Mouse (Mus musculus): Measurements from ENCODE around the gene Cacna1s. TPM values are rescaled to one million over a fixed set of nuclear protein-coding genes. Genes with fewer than 3 reads are reported as not detected.

Gene Cacna1s
- polyA plus RNA-seq, 1 experiment from 2014 or later, result 0.45 TPM

GRCm38 (mm10) chr1:136151371-136151770, 98.8 kb downstream of the Cacna1s start:
- Histone ChIP-seq H3K36me3 (ENCODE audit: control insufficient read depth, insufficient read depth, low read length) (peaks cover 20% of the 10 kb centered on the region), H3K9me3 (ENCODE audit: control insufficient read depth, low read length) (no peaks in the 10 kb centered on the region), H3K4me1 (ENCODE audit: control insufficient read depth in 2 of 2, insufficient read depth in 2 of 2, low read length in 2 of 2) (no peaks in the 10 kb centered on the region; a peak in 1 of 4 replicates), H3K4me2 (ENCODE audit: low read length) (no peak overlapping the region), H3K27me3 (ENCODE audit: control insufficient read depth, insufficient read depth, low read length) (no peaks in the 10 kb centered on the region), H3K9ac (ENCODE audit: low read length) (no peak overlapping the region), H3K4me3 (ENCODE audit: control insufficient read depth in 1 of 2, insufficient read depth in 1 of 2, low read depth in 1 of 2, low read length in 2 of 2) (no peak overlapping the region), H3K27ac (replicated peaks in 1 of 2; ENCODE audit: control insufficient read depth in 1 of 2, insufficient read depth in 1 of 2, low read depth in 2 of 2, low read length in 2 of 2) (no peak overlapping the region)
- no peak for ATAC-seq (ENCODE audit: insufficient number of reproducible peaks, insufficient read depth, low FRiP score, low read depth)
- WGBS, result 83% methylated on average over 8 of the region's 8 CpGs

DNA sequence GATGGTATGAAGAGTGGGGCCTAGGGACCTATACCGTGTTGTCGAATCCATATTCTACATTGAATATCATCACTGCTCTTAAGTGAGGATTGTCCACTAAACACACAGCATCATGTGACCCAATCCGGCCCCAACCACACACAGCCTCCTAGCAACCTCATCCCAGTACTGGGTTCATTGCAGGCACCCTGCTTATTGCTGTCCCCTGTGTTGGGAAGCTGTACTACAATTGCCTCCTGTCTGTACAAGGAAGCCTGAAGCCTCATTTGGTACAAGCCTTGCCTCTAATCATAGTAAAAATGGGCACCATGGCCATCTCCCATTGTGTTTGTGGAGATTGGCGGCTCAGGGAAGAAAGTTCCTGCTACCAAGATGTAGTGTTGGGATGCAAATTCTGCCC, 103.8 kb downstream of the Cacna1s start:
- peaks cover 10% of the 10 kb centered on the region; the same call in 1 of the 2 replicates for H3K36me3 ChIP-seq (ENCODE audit: control insufficient read depth, insufficient read depth, low read length)
- no peak overlapping the region for H3K27ac ChIP-seq (replicated peaks in 1 of 2; ENCODE audit: control insufficient read depth in 1 of 2, insufficient read depth in 1 of 2, low read depth in 2 of 2, low read length in 2 of 2)
- no peaks in the 10 kb centered on the region for H3K9me3 ChIP-seq (ENCODE audit: control insufficient read depth, low read length)
- no peaks in the 10 kb centered on the region; a peak in 1 of 4 replicates for H3K4me1 ChIP-seq (ENCODE audit: control insufficient read depth in 2 of 2, insufficient read depth in 2 of 2, low read length in 2 of 2)
- no peak overlapping the region for H3K4me3 ChIP-seq (ENCODE audit: control insufficient read depth in 1 of 2, insufficient read depth in 1 of 2, low read depth in 1 of 2, low read length in 2 of 2)
- no peak for ATAC-seq (ENCODE audit: insufficient number of reproducible peaks, insufficient read depth, low FRiP score, low read depth)
- H3K9ac ChIP-seq (ENCODE audit: low read length), result no peak overlapping the region
- no peak overlapping the region for H3K4me2 ChIP-seq (ENCODE audit: low read length)
- 96% methylated on average over 4 of the region's 4 CpGs for WGBS
- no peaks in the 10 kb centered on the region for H3K27me3 ChIP-seq (ENCODE audit: control insufficient read depth, insufficient read depth, low read length)

DNA sequence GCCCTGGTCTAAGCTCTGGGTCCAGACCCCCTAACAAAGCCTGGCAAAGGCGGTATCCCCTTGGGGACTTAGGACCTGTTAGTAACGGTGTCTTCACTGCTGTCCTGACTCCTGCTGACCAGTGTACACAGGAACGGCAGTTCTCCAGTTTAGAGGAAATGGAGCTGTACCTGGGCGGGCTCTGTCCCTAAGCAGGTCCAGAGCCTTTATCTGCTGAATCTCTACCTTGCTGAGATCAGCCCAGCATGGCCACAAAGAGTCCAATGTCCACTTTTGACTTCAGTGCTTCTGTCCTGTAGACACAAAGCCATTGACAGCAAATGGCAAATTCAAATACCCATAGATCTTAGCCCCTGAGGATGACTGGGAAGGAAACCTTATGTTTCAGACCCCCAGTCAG, 104.4 kb downstream of the Cacna1s start:
- no peaks in the 10 kb centered on the region; a peak in 1 of 4 replicates for H3K4me1 ChIP-seq (ENCODE audit: control insufficient read depth in 2 of 2, insufficient read depth in 2 of 2, low read length in 2 of 2)
- no peak overlapping the region for H3K27ac ChIP-seq (replicated peaks in 1 of 2; ENCODE audit: control insufficient read depth in 1 of 2, insufficient read depth in 1 of 2, low read depth in 2 of 2, low read length in 2 of 2)
- 89% methylated on average over 4 of the region's 4 CpGs for WGBS
- H3K27me3 ChIP-seq (ENCODE audit: control insufficient read depth, insufficient read depth, low read length), result no peaks in the 10 kb centered on the region
- H3K9ac ChIP-seq (ENCODE audit: low read length), result no peak overlapping the region
- no peak overlapping the region for H3K4me2 ChIP-seq (ENCODE audit: low read length)
- peaks cover 10% of the 10 kb centered on the region; the same call in 1 of the 2 replicates for H3K36me3 ChIP-seq (ENCODE audit: control insufficient read depth, insufficient read depth, low read length)
- no peak for ATAC-seq (ENCODE audit: insufficient number of reproducible peaks, insufficient read depth, low FRiP score, low read depth)
- no peak overlapping the region for H3K4me3 ChIP-seq (ENCODE audit: control insufficient read depth in 1 of 2, insufficient read depth in 1 of 2, low read depth in 1 of 2, low read length in 2 of 2)
- no peaks in the 10 kb centered on the region for H3K9me3 ChIP-seq (ENCODE audit: control insufficient read depth, low read length)

- H3K27ac ChIP-seq (replicated peaks in 1 of 2; ENCODE audit: control insufficient read depth in 1 of 2, insufficient read depth in 1 of 2, low read depth in 2 of 2, low read length in 2 of 2), result no peak overlapping the region
- H3K36me3 ChIP-seq (ENCODE audit: control insufficient read depth, insufficient read depth, low read length), result peaks cover 12% of the 10 kb centered on the region
- peak overlapping the region; percentile 32; the same call in 1 of the 2 replicates for H3K4me2 ChIP-seq (ENCODE audit: low read length)
- H3K4me1 ChIP-seq (ENCODE audit: control insufficient read depth in 2 of 2, insufficient read depth in 2 of 2, low read length in 2 of 2), result no peaks in the 10 kb centered on the region
- H3K9me3 ChIP-seq (ENCODE audit: control insufficient read depth, low read length), result no peaks in the 10 kb centered on the region
- no peaks in the 10 kb centered on the region for H3K27me3 ChIP-seq (ENCODE audit: control insufficient read depth, insufficient read depth, low read length)
- ATAC-seq (ENCODE audit: insufficient number of reproducible peaks, insufficient read depth, low FRiP score, low read depth), result no peak
- 50% methylated on average over 11 of the region's 12 CpGs for WGBS
- H3K4me3 ChIP-seq (ENCODE audit: control insufficient read depth in 1 of 2, insufficient read depth in 1 of 2, low read depth in 1 of 2, low read length in 2 of 2), result peak overlapping the region in 1 of 2 experiments; percentile 22; a peak in 2 of 4 replicates
- no peak overlapping the region for H3K9ac ChIP-seq (ENCODE audit: low read length)
Measured at GRCm38 (mm10) chr1:136159830-136160229, 107.3 kb downstream of the Cacna1s start.

DNA sequence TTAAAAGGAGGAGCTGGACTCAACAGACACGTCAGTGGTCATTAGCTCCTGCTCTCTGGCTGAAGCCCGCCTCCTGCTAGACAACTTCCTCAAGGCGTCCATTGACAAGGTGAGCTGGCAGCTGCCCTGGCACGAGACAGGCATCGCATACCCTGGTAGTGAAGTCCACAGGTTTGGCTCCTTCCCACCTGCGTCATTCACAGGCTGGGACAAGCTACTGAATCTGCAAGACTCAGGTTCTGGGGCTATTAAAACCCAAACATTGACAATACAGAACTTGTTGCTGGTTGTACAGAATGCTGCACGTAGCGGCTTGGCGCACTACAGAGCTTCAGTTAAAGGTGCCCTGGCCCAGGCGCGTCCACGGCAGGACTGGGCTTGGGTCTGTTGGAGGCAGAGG, 107.7 kb downstream of the Cacna1s start:
- Histone ChIP-seq H3K9me3 (ENCODE audit: control insufficient read depth, low read length) (no peaks in the 10 kb centered on the region), H3K27me3 (ENCODE audit: control insufficient read depth, insufficient read depth, low read length) (no peaks in the 10 kb centered on the region), H3K9ac (ENCODE audit: low read length) (no peak overlapping the region), H3K4me2 (ENCODE audit: low read length) (no peak overlapping the region), H3K27ac (replicated peaks in 1 of 2; ENCODE audit: control insufficient read depth in 1 of 2, insufficient read depth in 1 of 2, low read depth in 2 of 2, low read length in 2 of 2) (no peak overlapping the region), H3K36me3 (ENCODE audit: control insufficient read depth, insufficient read depth, low read length) (peaks cover 12% of the 10 kb centered on the region), H3K4me1 (ENCODE audit: control insufficient read depth in 2 of 2, insufficient read depth in 2 of 2, low read length in 2 of 2) (no peaks in the 10 kb centered on the region), H3K4me3 (ENCODE audit: control insufficient read depth in 1 of 2, insufficient read depth in 1 of 2, low read depth in 1 of 2, low read length in 2 of 2) (no peak overlapping the region)
- ATAC-seq (ENCODE audit: insufficient number of reproducible peaks, insufficient read depth, low FRiP score, low read depth), result no peak
- WGBS, result 88% methylated on average over 12 of the region's 12 CpGs

DNA sequence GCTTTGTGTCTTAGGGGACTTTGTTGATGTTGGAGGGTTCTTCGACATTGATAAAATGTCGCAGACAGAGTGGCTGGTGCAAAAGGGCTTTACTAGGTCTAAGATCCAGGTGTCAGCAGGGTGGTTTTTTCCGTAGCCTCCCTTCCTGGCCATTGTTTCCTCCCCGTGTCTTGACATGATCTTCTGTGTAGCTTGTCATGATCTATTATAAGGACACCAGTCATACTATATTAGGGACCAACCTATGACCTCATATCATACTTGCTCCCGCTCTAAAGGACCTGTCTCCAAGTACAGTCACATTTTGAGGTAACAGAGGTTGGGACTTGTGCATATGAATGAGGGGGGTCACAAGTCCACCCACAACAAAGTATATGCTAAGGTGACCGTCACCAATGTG, 108.4 kb downstream of the Cacna1s start:
- no peaks in the 10 kb centered on the region for H3K9me3 ChIP-seq (ENCODE audit: control insufficient read depth, low read length)
- H3K4me2 ChIP-seq (ENCODE audit: low read length), result no peak overlapping the region
- no peak overlapping the region for H3K9ac ChIP-seq (ENCODE audit: low read length)
- no peak overlapping the region for H3K4me3 ChIP-seq (ENCODE audit: control insufficient read depth in 1 of 2, insufficient read depth in 1 of 2, low read depth in 1 of 2, low read length in 2 of 2)
- WGBS, result 74% methylated on average over 6 of the region's 6 CpGs
- H3K36me3 ChIP-seq (ENCODE audit: control insufficient read depth, insufficient read depth, low read length), result peaks cover 12% of the 10 kb centered on the region
- H3K27ac ChIP-seq (replicated peaks in 1 of 2; ENCODE audit: control insufficient read depth in 1 of 2, insufficient read depth in 1 of 2, low read depth in 2 of 2, low read length in 2 of 2), result no peak overlapping the region
- H3K4me1 ChIP-seq (ENCODE audit: control insufficient read depth in 2 of 2, insufficient read depth in 2 of 2, low read length in 2 of 2), result no peaks in the 10 kb centered on the region
- H3K27me3 ChIP-seq (ENCODE audit: control insufficient read depth, insufficient read depth, low read length), result no peaks in the 10 kb centered on the region
- ATAC-seq (ENCODE audit: insufficient number of reproducible peaks, insufficient read depth, low FRiP score, low read depth), result no peak

DNA sequence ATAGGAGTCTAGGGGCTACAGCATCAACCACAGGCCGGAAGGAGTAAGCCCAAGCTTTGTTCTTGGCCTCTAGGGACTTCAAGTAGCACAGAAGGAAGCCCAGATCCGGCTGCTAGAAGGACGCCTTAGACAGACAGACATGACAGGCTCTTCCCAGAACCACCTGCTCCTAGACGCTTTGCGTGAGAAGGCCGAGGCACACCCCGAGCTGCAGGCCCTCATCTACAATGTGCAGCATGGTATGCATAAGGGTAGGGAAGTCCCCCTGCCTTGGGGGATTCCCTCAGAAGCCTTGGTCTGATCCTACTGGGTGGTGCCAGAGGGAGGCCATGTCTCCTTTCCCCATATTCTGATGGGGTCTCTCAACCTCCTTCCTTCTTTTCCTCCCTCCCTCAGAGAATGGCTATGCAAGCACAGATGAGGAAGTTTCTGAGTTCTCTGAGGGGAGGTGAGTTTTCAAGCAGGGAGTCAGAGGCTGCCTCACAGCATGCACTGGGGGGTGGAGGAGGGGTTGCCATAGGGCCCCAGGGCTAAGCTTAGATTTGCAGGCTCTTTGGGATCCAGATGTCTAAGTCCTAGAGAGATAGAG, 108.9 kb downstream of the Cacna1s start:
- Histone ChIP-seq H3K9me3 (ENCODE audit: control insufficient read depth, low read length) (no peaks in the 10 kb centered on the region), H3K27me3 (ENCODE audit: control insufficient read depth, insufficient read depth, low read length) (no peaks in the 10 kb centered on the region), H3K36me3 (ENCODE audit: control insufficient read depth, insufficient read depth, low read length) (peaks cover 12% of the 10 kb centered on the region), H3K27ac (replicated peaks in 1 of 2; ENCODE audit: control insufficient read depth in 1 of 2, insufficient read depth in 1 of 2, low read depth in 2 of 2, low read length in 2 of 2) (no peak overlapping the region), H3K4me3 (ENCODE audit: control insufficient read depth in 1 of 2, insufficient read depth in 1 of 2, low read depth in 1 of 2, low read length in 2 of 2) (no peak overlapping the region), H3K4me2 (ENCODE audit: low read length) (no peak overlapping the region), H3K4me1 (ENCODE audit: control insufficient read depth in 2 of 2, insufficient read depth in 2 of 2, low read length in 2 of 2) (no peaks in the 10 kb centered on the region), H3K9ac (ENCODE audit: low read length) (no peak overlapping the region)
- WGBS, result 89% methylated on average over 7 of the region's 7 CpGs
- ATAC-seq (ENCODE audit: insufficient number of reproducible peaks, insufficient read depth, low FRiP score, low read depth), result no peak

DNA sequence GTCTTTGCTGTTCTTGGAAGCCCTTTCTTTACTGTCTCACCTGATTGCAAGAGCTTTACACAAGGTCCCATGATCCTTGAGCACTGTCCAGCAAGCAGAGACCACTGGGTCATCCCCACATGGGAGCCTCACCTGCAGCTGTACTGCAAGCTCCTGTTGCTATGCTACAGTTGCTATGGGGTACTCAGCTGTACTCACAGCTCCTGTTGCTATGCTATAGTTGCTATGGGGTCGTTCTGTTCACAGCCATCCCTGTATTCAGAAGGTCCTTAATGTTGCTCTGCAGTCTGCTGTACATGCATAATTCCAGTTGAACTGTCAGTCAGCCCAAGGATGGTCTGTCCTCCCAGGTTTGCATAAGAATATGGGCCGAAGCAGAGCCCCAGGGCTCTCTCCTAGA, 112.9 kb downstream of the Cacna1s start:
- H3K4me1 ChIP-seq (ENCODE audit: control insufficient read depth in 2 of 2, insufficient read depth in 2 of 2, low read length in 2 of 2), result no peaks in the 10 kb centered on the region
- H3K9me3 ChIP-seq (ENCODE audit: control insufficient read depth, low read length), result no peaks in the 10 kb centered on the region
- peaks cover 5% of the 10 kb centered on the region; the same call in 1 of the 2 replicates for H3K36me3 ChIP-seq (ENCODE audit: control insufficient read depth, insufficient read depth, low read length)
- H3K27ac ChIP-seq (replicated peaks in 1 of 2; ENCODE audit: control insufficient read depth in 1 of 2, insufficient read depth in 1 of 2, low read depth in 2 of 2, low read length in 2 of 2), result no peak overlapping the region
- ATAC-seq (ENCODE audit: insufficient number of reproducible peaks, insufficient read depth, low FRiP score, low read depth), result no peak
- WGBS, result 66% methylated on average over 2 of the region's 2 CpGs
- no peaks in the 10 kb centered on the region for H3K27me3 ChIP-seq (ENCODE audit: control insufficient read depth, insufficient read depth, low read length)
- H3K4me3 ChIP-seq (ENCODE audit: control insufficient read depth in 1 of 2, insufficient read depth in 1 of 2, low read depth in 1 of 2, low read length in 2 of 2), result no peak overlapping the region
- no peak overlapping the region for H3K9ac ChIP-seq (ENCODE audit: low read length)
- H3K4me2 ChIP-seq (ENCODE audit: low read length), result no peak overlapping the region

All from heart, embryonic 14.5 days (tissue).